Mouse (Mus musculus): Measurements from ENCODE around the gene Ppargc1a.

Ppargc1a gene

DNA sequence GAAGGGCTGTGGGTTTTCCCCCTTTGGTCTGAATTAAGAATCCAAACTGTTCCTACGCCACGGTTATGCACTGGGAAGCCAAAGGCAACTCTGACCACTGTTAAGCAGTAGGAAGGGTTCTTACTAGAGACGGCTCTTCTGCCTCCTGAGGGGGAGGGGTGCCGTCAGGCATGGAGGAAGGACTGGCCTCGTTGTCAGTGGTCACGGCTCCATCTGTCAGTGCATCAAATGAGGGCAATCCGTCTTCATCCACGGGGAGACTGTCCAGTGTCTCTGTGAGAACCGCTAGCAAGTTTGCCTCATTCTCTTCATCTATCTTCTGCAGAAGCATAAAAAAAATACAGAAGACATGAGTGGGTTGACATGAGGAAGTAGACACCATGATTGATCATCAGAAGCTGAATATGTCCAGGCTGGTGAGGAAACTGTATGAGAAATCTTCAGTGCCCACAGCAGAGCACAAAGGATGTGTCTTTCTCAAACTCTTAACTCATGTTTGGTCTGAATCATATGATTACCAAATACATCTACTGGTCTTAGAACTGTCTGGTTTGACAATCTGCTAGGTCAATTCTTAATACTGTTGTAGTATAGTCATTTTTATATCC is 69.5 kb downstream of the Ppargc1a start:
- no peak for DNase-seq (ENCODE audit: low spot score)

GRCm38 (mm10) chr5:51495446-51495845 is 72.1 kb downstream of the Ppargc1a start:
- no peak for DNase-seq (ENCODE audit: low spot score)

- no peak for DNase-seq (ENCODE audit: low spot score)
Observed at GRCm38 (mm10) chr5:51494358-51494876, 73.1 kb downstream of the Ppargc1a start.

- DNase-seq (ENCODE audit: low spot score) = no peak
Observed at GRCm38 (mm10) chr5:51483768-51484167, 83.8 kb downstream of the Ppargc1a start.

GRCm38 (mm10) chr5:51479859-51480258 is 87.7 kb downstream of the Ppargc1a start:
- DNase-seq (ENCODE audit: low spot score) = no peak

DNA sequence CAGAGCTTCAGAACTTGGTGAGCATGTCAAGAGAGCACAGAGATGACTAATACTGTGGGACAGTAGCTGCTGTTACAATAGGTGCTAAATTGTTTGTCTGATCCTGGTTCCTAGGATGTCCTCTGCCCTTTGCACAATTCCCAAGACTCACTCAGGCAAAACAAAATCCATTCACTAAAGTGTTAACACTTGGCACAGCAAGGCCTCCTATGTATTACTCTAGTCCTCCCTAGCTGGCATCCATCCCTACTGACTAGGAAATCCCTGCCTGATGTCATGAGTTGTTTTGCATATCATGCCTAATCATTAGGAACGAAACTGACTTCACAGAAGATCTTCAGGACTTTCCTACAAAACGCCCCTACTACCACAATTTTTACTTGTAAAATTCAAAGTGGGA is 88.1 kb downstream of the Ppargc1a start:
- no peak for DNase-seq (ENCODE audit: low spot score)

- DNase-seq (ENCODE audit: low spot score) = no peak
Observed at GRCm38 (mm10) chr5:51478319-51478994, 89.1 kb downstream of the Ppargc1a start.

GRCm38 (mm10) chr5:51477140-51477539 is 90.4 kb downstream of the Ppargc1a start:
- DNase-seq (ENCODE audit: low spot score) = no peak

DNA sequence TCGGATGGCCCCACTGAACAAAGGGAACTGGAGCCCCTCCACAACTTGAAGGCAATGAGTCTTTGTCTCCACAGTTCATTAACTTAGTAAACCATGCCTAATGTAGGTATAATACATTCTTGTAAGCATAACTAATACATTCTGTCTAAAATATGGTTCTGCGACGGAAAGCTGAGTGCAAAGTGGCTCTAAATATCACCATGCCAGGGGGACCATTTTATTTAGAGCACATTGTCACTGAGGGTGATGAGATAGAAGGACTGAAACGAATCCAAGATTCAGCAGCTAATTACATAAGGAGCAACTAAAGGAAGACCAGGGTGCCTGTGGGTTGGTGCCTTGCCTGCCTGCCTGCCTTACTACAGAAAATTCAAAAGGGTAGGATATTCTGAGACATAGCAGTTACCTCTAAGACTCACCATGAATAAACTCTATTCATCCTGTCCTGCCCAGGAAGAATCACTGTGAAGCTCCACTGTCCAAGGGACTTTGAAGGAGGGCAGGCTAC is 92.4 kb downstream of the Ppargc1a start:
- DNase-seq (ENCODE audit: low spot score) = no peak

- no peak for DNase-seq (ENCODE audit: low spot score)
Observed at GRCm38 (mm10) chr5:51471614-51472013, 95.9 kb downstream of the Ppargc1a start.

DNA sequence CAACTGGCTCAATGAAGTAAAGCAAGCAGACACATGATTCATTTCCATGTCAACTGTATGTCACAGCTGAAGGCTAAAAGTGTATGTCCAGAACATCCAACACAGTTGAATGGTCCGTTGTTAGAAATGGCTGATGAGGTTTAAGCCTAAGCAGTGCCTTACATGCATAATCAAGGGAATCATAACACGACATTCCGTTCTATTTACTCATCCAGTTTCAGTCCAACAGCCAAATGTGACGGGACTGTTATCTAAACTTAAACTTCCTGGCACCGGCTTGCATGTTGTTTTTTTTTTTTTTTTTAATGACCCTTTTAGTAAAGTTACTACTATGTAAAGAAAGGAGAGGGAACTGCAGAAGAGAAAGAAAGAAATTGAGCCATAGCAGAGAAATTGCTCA is 101.5 kb downstream of the Ppargc1a start:
- DNase-seq (ENCODE audit: low spot score) = no peak

DNA sequence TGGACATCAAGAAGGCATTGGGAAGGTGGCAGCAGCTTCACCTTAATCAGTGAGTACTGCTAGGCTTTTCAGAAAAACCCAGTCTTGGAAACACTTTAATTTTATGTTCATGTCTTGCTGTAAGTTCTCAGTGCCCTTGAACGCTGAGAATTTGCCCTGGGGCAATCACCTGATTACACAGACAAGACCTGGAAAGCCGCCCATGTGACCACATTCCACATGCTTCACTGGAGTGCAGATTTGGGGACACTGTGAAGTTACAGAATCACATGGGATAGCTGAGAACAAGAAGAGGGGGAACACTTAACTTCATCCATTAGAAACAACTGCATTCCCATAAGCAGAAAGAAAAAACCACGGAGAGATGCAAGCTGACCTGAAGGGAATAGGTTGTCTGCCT is 115.5 kb downstream of the Ppargc1a start:
- no peak for DNase-seq (ENCODE audit: low spot score)

GRCm38 (mm10) chr5:51447631-51448030 is 119.9 kb downstream of the Ppargc1a start:
- DNase-seq (ENCODE audit: low spot score) = no peak

- DNase-seq (ENCODE audit: low spot score) = no peak
Observed at GRCm38 (mm10) chr5:51446299-51447090, 121.0 kb downstream of the Ppargc1a start.

DNA sequence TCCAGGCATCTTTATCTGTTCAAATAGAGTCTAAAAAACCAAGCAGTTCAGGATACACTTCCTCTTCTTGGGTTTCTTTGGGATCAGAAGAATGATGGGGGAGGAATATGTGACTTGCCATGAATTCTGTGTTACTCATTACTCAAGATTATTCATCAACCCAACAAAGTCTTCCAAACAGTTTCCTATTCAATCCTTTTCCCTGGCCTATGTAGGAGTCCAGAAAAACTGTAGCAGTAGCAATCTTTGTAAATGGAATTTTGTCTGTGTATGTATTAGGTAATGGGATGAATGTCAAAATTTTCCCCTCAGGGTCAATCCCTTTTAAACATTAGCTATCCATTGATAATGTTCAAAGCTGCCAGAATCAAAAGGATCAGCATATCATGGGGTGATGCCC is 121.8 kb downstream of the Ppargc1a start:
- no peak for DNase-seq (ENCODE audit: low spot score)

DNA sequence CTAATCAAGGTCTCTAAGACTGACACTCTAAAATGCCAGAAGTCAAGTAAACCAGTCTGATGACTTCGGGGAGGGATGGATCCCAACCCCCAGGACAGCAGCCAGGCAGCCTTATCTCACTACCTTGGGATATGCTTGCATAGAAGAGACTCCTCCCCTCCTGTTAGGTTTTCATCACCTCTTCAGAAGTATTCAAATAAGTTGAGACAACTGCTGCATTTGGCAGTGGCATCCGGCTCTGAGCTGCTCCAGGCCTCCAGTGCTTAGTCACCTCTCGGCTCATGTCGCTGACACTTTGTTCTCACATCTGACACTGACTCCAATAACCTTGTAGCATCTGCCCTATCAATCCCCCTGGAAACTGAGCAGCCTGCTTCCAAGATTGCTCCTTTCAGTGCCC is 127.8 kb downstream of the Ppargc1a start:
- no peak for DNase-seq (ENCODE audit: low spot score)

DNA sequence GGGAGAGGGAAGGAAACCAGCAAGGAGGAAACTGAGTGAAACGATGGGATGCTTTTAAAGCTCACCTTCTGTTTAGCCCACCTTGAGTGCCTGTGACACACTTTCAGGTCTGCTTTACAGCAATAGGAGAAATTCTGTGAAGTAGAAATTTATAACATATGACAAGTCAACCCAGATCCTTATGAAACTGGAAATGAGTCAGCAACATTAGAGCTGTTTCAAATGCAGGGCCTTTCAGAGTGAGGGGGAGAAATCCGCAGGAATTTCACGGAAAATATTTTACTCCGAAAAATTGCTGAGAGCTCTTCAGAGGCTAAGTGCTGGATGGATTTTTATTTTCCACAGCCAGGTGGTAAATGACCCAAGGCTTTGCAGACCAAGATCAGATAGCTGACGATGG is 133.6 kb downstream of the Ppargc1a start:
- no peak for DNase-seq (ENCODE audit: low spot score)

DNA sequence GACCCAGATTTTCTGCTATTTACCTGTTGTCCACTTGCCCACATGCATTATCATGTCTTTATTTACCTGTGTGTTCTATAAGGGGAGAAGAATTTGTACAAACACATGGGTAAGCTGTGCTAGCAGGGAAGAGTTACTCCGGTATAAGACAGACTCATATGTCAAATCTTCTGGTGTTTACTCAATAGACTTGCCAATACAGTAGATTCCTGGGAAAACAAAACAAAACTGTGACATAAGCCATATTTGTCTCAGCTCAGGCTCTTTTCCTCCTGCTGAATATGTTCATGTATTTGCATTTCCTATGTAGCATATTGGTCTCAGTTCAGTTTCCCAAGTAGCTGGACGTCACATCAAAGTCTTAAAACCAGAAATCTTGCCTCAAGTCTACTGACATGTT is 135.0 kb downstream of the Ppargc1a start:
- no peak for DNase-seq (ENCODE audit: low spot score)

GRCm38 (mm10) chr5:51432031-51432430 is 135.5 kb downstream of the Ppargc1a start:
- DNase-seq (ENCODE audit: low spot score) = peak; percentile 19

- DNase-seq (ENCODE audit: low spot score) = no peak
Observed at GRCm38 (mm10) chr5:51426406-51426805, 141.1 kb downstream of the Ppargc1a start.

- no peak for DNase-seq (ENCODE audit: low spot score)
Observed at GRCm38 (mm10) chr5:51416377-51416776, 151.1 kb downstream of the Ppargc1a start.

DNA sequence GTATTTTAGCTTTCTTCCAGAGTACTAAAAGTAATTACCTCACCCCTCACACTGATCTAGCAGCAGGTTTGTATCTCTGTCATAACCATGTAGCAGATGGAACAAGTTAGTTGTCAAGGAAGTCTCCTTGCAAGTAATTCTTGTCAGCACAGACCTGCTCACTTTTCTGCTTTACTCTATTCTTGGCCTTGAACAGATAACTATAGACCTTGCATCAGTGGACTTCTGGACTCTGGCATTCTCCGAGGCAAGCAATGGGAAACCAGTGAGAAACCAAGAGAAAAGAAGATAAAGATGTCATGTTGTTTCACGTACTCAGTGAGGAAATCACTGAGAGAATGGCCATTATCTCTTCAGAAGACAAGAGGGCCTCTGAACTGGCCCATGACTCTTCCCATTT is 152.1 kb downstream of the Ppargc1a start:
- DNase-seq (ENCODE audit: low spot score) = no peak

Data from urinary bladder, postnatal 14 days (tissue).